In the genomic region with DNA sequence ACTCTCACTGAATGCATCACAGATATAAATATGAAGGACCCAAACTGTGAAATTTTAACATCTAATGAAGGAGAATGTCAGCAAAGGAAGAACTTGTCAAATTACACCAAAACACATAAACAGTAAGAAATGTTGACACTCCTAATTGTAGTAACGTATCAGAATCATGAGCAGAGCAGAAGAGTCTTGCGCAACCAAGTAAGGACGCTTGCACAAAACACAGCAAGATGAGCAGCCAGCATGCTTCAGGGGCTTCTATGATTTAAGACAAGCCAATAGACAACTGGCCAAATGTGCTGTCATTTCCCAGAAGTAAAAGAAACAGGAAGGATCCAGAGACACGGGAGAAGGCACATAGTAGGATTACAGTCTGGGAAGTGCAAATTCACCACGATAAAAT, we compare ENCODE assay signal across 29 mouse cellular contexts. TPM values are rescaled to one million over a fixed set of nuclear protein-coding genes. Genes with fewer than 3 reads are reported as not detected.
DNase-seq lines count a peak whose midpoint lies in the region; ATAC-seq and TF ChIP-seq lines count a peak whose summit lies in the region.
"Had no signal": no experiment of that assay in that cellular context is flagged by ENCODE, and none has a peak within 500 bp of the region (broad histone marks: within the 10 kb centered on the region; RNA-seq: fewer than 3 reads in every experiment).

No protein-coding gene starts in this region.

- no peak overlapping the region for H3ac ChIP-seq in myocyte (ENCODE audit: control insufficient read depth, insufficient read length)

- no peak overlapping the region for H3K9ac ChIP-seq in lung, embryonic 14.5 days
- H3K9ac ChIP-seq: embryonic facial prominence, embryonic 12.5 days; embryonic facial prominence, embryonic 15.5 days; forebrain, postnatal 0 days; heart, embryonic 13.5 days; hindbrain, embryonic 12.5 days; hindbrain, embryonic 15.5 days had no signal

- H3K9me3 ChIP-seq in lung, embryonic 14.5 days (ENCODE audit: low read depth, low read length) = no peaks in the 10 kb centered on the region
- H3K9me3 ChIP-seq: embryonic facial prominence, embryonic 12.5 days; embryonic facial prominence, embryonic 15.5 days; heart, embryonic 10.5 days; heart, embryonic 13.5 days; hindbrain, embryonic 12.5 days; hindbrain, embryonic 15.5 days had no signal

- H3K27me3 ChIP-seq in lung, embryonic 14.5 days (ENCODE audit: insufficient read depth, low read length) = peaks cover 4% of the 10 kb centered on the region; the same call in 1 of the 2 replicates
- H3K27me3 ChIP-seq in myocyte (ENCODE audit: control insufficient read depth, insufficient read depth, insufficient read length) = no peaks in the 10 kb centered on the region
- H3K27me3 ChIP-seq: CH12.LX had no signal

- peak; percentile 70 for DNase-seq in lung, embryonic 14.5 days
- no peak for DNase-seq in lung, postnatal 10 days
- peak; percentile 27 for DNase-seq in lung, postnatal 36 days
- DNase-seq in lung, adult 2 months = no peak
- DNase-seq: adrenal gland, postnatal 10 days; adrenal gland, postnatal 36 days; B cell, adult 2 months; cerebellum, adult 18-20 months; cerebellum, adult 9-10 months; cerebellum, postnatal 14 days; forebrain, postnatal 0 days; gastrocnemius, adult 2 months; gastrocnemius, postnatal 14 days; heart, adult 2 months had no signal

- no peaks in the 10 kb centered on the region for H3K36me3 ChIP-seq in lung, embryonic 14.5 days (ENCODE audit: insufficient read depth)
- no peaks in the 10 kb centered on the region for H3K36me3 ChIP-seq in myocyte (ENCODE audit: control insufficient read depth, insufficient read depth)
- H3K36me3 ChIP-seq: embryonic facial prominence, embryonic 12.5 days; embryonic facial prominence, embryonic 15.5 days; G1E; heart, embryonic 10.5 days; heart, embryonic 13.5 days; hindbrain, embryonic 12.5 days; hindbrain, embryonic 15.5 days had no signal

- no peak for ATAC-seq in lung, embryonic 14.5 days (ENCODE audit: insufficient read depth)
- no peak for ATAC-seq in monocyte, adult 5-6 weeks (replicated peaks; ENCODE audit: insufficient number of reproducible peaks, low FRiP score, low TSS enrichment, poor library complexity, severe bottlenecking)
- ATAC-seq: forebrain, embryonic 14.5 days; forebrain, postnatal 0 days; Patski had no signal

- H3K4me3 ChIP-seq in lung, embryonic 14.5 days (ENCODE audit: low read depth, low read length) = no peak overlapping the region
- no peak overlapping the region for H3K4me3 ChIP-seq in lung, adult 2 months (replicated peaks; ENCODE audit: extremely low read depth, low read depth, low read length)
- no peak overlapping the region for H3K4me3 ChIP-seq in myocyte
- H3K4me3 ChIP-seq: embryonic facial prominence, embryonic 12.5 days; embryonic facial prominence, embryonic 15.5 days; gastrocnemius, adult 2 months; heart, adult 2 months; heart, embryonic 10.5 days; heart, embryonic 13.5 days; hindbrain, embryonic 12.5 days; hindbrain, embryonic 15.5 days had no signal

- H3K4me1 ChIP-seq in lung, embryonic 14.5 days (ENCODE audit: insufficient read depth) = no peaks in the 10 kb centered on the region
- no peaks in the 10 kb centered on the region for H3K4me1 ChIP-seq in lung, adult 2 months (ENCODE audit: control insufficient read depth, insufficient read depth, low read length)
- H3K4me1 ChIP-seq: embryonic facial prominence, embryonic 12.5 days; embryonic facial prominence, embryonic 15.5 days; heart, embryonic 10.5 days; heart, embryonic 13.5 days; hindbrain, embryonic 12.5 days; hindbrain, embryonic 15.5 days had no signal

- H3K27ac ChIP-seq in lung, embryonic 14.5 days (ENCODE audit: low read depth) = no peak overlapping the region
- H3K27ac ChIP-seq: embryonic facial prominence, embryonic 12.5 days; embryonic facial prominence, embryonic 15.5 days; gastrocnemius, adult 2 months; heart, adult 2 months; heart, embryonic 10.5 days; heart, embryonic 13.5 days; hindbrain, embryonic 12.5 days; hindbrain, embryonic 15.5 days had no signal

- no peaks in the 10 kb centered on the region for H3K79me2 ChIP-seq in myocyte (ENCODE audit: control insufficient read depth, insufficient read depth)

- no peak for TF ChIP-seq CTCF in lung, embryonic 14.5 days (IDR thresholded peaks at IDR 0.05; ENCODE audit: low read depth)
- no peak for TF ChIP-seq CTCF in lung, adult 2 months (IDR thresholded peaks at IDR 0.05; ENCODE audit: insufficient read depth, low read length)

- WGBS in lung, embryonic 14.5 days = 55% methylated on average over 5 of the region's 5 CpGs
- WGBS in lung, adult 2 months = 59% methylated on average over 5 of the region's 5 CpGs

- TF ChIP-seq POLR2A in lung, adult 2 months (IDR thresholded peaks at IDR 0.05; ENCODE audit: borderline replicate concordance, extremely low read depth, low read depth, low read length) = no peak
- no peak for TF ChIP-seq POLR2A in myocyte (IDR thresholded peaks at IDR 0.05; ENCODE audit: insufficient read length, low read depth)

- H3K4me2 ChIP-seq in lung, embryonic 14.5 days = no peak overlapping the region
- H3K4me2 ChIP-seq in myocyte (ENCODE audit: low read depth) = no peak overlapping the region
- H3K4me2 ChIP-seq: embryonic facial prominence, embryonic 12.5 days; embryonic facial prominence, embryonic 15.5 days; heart, embryonic 13.5 days; hindbrain, embryonic 12.5 days; hindbrain, embryonic 15.5 days had no signal

TF ChIP-seq in myocyte, 11 proteins besides CTCF, POLR2A, EP300 and RAD21:
- TF ChIP-seq SRF (IDR thresholded peaks at IDR 0.05; ENCODE audit: control insufficient read depth, insufficient read length, low read depth) (no peak), CEBPB (IDR thresholded peaks at IDR 0.05; ENCODE audit: insufficient read depth, poor library complexity, severe bottlenecking) (0 out of 2 replicates have a peak, but pooled peaks have one; percentile 13)

RNA-seq across cellular contexts. Expression of a gene that starts 5.8 kb away (rescaled TPM):
- polyA plus RNA-seq in lung, embryonic 14.5 days (2014; fragmentation: Nextera tagmentation; extraction: Ambion mirVana) = 0.08 and 0.16 TPM in 2 replicates
- 10.9 and 13.6 TPM in 2 replicates for polyA plus RNA-seq in lung, adult 2 months (2012; rRNA removed)
- 0.01 TPM for polyA plus RNA-seq in myocyte (2012; fragmentation: generic; extraction: Trizol)
- total RNA-seq in monocyte, adult 5-6 weeks (2017) = 0.19 TPM in 1 of 3 replicates, not detected in the others
- total RNA-seq: CH12.LX; forebrain, postnatal 0 days; hematopoietic stem cell, adult 5-6 weeks had no signal
- polyA plus RNA-seq: forebrain, embryonic 11.5 days; forebrain, embryonic 14.5 days; forebrain, postnatal 0 days; G1E; Patski had no signal

RNA-seq across cellular contexts. Expression of a gene that starts 52.8 kb away (rescaled TPM):
- polyA plus RNA-seq in lung, embryonic 14.5 days (2014; fragmentation: Nextera tagmentation; extraction: Ambion mirVana) = 0.26 and 1.2 TPM in 2 replicates
- 9.6 TPM in 1 of 2 replicates, not detected in the other for polyA plus RNA-seq in lung, adult 2 months (2012; rRNA removed)
- polyA plus RNA-seq in myocyte (2012; fragmentation: generic; extraction: Trizol) = 0.04 TPM
- 0.75 to 4.6 TPM (median 2.7 TPM) in 3 replicates for total RNA-seq in monocyte, adult 5-6 weeks (2017)
- total RNA-seq: CH12.LX; G1E; gastrocnemius, adult 2 months; gastrocnemius, postnatal 14 days; heart, adult 2 months; heart, postnatal 25 days; hematopoietic stem cell, adult 5-6 weeks had no signal
- polyA plus RNA-seq: forebrain, embryonic 11.5 days; forebrain, embryonic 14.5 days; forebrain, postnatal 0 days; G1E; heart, adult 2 months had no signal

Comparison
In these comparisons a context has a peak if more than half of its experiments do, and no peak if none do; other contexts are left out.
1. DNase-seq: peak in lung, embryonic 14.5 days (single experiment) and lung, postnatal 36 days (single experiment); none in lung, postnatal 10 days (single experiment) and lung, adult 2 months (single experiment).
2. RNA of a gene that starts 5.8 kb away (polyA plus RNA-seq): 10.9 to 13.6 TPM in lung, adult 2 months; 0.08 to 0.16 TPM in lung, embryonic 14.5 days and 0.01 TPM in myocyte (single experiment); every median in the first group is over 10 times any median in the second.